Mouse (Mus musculus): ENCODE data around the gene Gnl2.

Gnl2 gene

DNA sequence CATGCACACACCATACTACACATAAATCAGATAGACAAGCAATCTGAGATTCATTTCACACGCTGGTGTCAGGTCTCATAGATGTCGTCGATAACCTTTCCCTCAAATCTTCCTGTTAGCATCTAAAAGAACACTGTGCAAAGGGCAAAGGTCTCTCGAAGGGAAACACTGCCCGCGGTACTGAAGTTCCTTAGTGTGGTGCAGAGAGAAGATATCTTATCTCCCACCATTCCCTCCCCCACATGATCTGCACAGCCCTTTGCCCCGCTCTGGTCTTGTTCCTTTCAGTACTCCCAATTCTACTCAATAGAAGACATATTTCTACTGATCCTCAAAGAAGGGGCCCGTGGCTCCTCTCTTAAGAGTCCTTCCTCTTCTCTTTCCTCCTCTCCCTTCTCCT is 13.4 kb upstream of the Gnl2 start:
- no peak for DNase-seq (ENCODE audit: low spot score in 2 of 2)

DNA sequence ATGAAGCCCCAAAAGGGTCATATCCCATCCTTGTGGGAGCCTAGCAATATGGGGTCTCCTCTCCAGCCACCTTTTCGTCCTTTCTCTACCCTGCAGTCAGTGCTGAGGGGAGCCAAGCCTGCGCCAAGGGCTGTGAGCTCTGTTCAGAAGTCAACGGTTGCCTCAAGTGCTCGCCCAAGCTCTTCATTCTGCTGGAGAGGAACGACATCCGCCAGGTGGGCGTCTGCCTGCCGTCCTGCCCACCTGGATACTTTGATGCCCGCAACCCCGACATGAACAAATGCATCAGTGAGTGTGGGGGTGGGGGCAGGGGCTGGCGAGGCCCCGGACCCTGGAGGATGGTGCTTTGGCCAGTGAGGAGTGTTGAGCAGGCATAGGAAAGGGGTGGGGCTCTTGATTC is 11.5 kb upstream of the Gnl2 start:
- DNase-seq (ENCODE audit: low spot score in 2 of 2): no peak

DNA sequence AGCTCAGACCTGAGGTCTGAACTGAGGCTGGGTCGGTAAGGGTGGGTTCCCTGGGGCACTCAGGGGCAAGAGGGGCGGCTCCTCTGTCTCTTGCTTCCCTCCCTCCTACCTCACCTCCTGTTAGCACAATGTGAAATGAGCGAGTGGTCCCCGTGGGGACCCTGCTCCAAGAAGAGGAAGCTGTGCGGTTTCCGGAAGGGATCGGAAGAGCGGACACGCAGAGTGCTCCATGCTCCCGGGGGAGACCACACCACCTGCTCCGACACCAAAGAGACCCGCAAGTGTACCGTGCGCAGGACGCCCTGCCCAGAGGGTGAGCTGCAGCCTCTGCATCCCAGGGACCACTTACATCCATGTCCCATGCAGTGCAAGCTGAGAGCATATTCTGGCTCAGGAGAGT is 8.9 kb upstream of the Gnl2 start:
- DNase-seq (ENCODE audit: low spot score in 2 of 2): no peak

DNA sequence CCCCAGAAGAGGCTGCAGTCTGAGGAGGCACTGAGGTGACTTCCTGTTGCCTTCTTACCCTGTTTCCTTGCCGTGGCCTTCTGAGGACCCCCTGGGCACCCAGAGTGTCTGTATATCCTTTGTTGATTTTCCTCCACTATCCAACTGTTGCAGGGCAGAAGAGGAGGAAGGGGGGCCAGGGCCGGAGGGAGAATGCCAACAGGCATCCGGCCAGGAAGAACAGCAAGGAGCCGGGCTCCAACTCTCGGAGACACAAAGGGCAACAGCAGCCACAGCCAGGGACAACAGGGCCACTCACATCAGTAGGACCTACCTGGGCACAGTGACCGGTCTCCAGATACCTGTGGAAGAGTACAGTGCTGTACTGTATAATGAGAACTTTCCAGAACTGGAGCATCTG is 8.2 kb upstream of the Gnl2 start:
- no peak for DNase-seq (ENCODE audit: low spot score in 2 of 2)

DNA sequence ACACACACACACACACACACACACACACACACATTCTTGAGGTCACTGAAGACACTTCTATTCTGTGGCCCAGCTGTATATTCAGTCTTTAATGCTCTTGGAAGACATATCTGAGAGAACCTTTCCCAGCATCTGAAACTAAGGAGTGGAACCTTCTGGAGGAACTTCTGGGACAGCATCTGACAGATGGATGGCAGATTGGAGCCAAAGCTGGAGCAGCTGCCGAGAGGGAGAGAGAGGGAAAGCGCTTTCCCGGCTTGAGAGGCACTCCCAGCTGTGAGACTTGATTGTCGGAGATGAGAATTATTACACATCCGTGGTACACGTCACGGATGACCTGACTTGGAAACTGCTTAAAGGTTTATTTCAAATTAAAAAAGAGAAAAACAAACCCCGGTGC is 7.7 kb upstream of the Gnl2 start:
- no peak for DNase-seq (ENCODE audit: low spot score in 2 of 2)

DNA sequence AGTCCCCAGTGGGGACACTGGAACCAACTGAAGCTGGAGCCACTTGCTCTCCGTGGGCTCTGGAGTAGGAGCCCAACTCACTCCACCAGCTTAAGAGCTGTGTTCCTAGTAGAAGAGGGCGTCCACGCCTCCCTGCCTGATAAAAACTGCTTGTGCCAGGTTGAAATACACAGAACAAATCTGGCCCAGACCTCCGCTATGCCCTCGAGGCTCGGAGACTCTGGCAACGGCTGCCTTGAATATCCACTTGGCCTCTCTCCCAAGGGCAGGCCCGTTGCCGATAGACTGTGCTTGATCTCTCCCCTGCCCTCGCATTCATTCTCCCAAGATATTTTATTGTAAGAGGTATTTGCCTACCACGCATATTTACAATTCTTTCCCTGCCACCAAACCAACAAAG is 1.0 kb downstream of the Gnl2 start:
- peak in 1 of 2 experiments; percentile 26 for DNase-seq (ENCODE audit: low spot score in 2 of 2)

DNA sequence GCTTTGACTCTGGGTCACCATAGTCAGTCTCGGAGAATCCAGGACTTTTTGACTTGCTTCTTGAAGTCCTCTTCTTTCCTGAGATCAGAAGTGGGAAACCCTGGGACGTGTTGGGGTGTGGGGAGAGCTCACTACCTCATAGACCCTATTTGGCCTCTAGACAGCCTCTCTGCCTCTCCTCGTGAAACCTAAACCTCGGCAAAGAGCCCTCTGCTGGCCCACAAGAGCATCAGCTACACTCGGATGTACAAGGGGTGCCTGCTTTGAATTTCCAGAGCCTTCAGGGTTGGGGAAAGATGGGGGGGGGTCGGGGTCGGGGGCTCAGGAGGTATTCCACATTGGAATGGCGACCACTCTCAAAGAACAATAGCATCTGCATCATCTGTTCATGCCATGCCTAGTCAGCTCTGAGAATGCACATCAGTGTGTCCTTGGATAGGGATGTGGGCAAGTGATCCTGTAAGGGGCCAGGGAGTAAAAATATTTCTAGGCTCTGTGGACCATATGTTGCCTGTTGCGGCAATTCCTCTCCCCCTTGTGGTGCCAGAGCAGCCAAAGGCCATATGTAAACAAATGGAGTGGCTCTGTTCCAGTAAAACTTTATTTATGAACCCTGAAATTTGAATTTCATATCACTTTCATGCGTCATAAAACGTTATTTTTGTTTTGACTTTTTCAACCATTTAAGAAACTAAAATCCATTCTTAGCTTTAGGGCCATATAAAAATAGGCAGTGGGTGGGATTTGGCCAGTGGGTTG is 4.6 kb downstream of the Gnl2 start:
- no peak for DNase-seq (ENCODE audit: low spot score in 2 of 2)

DNA sequence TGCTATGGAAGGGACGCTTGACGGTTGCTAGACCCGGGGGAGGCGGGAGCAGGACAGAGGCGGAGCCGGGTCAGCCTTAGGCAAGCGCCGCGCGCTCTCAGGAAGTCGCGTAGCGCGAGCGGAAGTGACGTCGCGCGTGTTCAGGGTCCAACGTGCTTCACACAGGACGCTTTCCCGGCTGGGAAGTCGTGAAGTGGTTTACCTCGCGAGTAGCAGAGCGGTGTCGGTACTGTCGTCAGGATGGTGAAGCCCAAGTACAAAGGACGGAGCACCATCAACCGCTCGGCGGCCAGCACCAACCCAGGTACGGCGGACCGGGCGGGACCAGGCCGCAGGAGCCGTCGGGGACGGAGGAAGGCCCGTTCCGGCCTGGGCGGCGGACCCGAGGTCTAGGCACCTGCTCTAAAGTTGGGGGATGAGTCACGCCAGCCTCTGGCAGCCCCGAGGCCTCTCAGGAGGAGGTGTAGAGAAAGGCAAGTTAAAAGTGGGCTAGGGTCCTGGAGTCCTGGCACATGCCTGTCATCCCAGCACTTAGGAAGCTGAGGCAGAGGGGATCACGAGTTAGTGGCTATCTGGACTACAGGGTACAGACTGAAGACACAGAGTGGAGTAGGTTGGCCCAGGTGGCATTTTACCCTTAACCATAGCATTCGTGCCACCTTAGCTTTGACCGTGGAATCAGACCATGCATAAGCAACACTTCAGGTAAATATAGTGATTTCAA is 13.7 kb downstream of the Gnl2 start:
- DNase-seq (ENCODE audit: low spot score in 2 of 2): peak; percentile 87 to 88

DNA sequence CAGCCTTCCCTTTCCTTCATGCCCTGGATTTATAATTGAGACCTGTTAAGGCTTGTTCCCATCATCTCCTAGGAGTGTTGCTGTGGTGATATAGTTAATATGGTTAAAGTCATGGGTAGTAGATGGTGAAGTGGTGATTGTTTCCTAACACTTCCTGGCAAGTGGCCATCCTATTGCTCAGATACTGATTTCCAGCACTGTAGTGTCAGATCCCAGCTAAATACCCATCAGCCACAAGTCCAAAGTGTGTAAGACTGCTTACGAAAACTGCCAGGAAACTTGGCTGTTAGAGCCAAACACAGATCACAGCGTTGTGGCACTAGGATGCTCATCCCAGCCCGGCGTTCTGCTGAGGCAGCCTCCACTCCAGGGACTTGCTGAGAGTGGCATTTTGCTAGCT is 18.0 kb downstream of the Gnl2 start:
- DNase-seq (ENCODE audit: low spot score in 2 of 2): no peak

DNA sequence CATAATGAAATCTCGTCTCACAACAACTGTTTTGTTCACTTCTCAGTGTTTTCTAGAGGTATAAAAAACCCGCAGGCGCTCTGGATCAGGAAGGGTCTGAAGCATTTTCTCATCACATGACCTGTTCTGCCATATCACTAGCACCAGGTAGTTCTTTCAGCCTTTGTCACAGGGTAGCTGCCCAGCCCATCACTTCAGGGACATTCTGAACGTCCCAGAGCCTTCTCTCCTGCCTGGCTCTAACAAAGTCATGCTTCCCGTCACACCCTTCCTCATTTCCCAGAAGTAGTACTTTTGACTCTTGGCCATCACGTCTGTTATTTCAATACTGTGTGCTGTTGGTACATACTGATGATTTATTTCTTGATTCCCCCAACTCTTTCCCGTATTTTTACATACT is 28.1 kb downstream of the Gnl2 start:
- DNase-seq (ENCODE audit: low spot score in 2 of 2): no peak

DNA sequence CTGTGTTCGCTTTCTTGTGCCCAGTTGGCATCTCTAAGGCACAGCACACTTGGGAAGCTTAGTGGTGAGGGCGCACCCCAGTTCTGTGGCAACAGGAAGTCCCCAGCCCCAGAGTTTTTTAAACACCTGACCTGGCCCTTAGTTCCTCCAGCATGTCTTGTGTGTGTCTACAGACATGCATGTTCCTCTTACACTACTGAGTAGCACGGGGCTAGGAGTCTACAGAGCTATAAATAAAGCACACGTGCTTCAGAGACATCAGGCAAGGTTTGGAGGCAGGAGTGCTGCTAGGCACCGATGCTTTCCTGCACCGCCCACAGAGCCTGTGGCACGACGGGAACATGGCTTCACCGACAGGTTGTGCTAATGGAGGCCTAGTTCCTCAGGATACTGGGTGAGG is 39.0 kb downstream of the Gnl2 start:
- DNase-seq (ENCODE audit: low spot score in 2 of 2): no peak

DNA sequence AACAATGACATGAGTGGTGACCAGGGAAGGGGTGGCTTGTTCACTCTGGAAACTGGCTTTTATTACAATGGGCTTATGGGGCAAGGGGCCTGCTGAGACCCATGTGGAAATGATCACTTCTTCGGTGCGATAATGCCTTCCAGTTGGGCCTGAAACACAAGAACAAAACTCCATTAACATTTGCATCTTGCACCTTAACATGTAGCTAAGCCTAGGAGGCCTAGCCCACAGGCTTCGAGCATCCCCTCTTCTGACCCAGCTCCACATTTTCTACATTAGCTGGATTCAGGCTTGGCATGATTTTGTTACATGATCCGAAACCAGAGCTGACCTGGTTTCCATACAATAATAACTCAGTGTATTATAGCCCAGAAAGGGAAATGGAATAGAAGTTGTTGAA is 40.1 kb downstream of the Gnl2 start:
- DNase-seq (ENCODE audit: low spot score in 2 of 2): no peak

DNA sequence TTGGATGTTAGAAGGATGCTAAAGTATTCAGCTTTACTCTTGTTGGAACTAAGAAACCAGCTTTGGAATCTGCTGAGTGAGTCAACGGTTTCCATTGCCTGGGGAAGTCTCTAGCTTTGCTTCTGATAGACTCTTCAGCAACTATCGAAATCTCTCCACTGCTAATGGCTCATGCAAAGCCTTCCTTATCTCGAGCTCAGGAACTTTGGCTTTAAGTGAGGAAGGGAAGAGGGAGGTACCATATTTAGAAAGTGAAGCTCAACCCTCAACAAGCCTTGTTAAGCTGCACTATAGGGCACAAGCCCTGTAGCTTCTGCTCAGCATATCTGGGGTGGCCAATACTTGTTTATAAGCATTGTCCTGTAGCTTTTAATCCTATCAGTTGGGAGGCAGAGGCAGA is 40.9 kb downstream of the Gnl2 start:
- no peak for DNase-seq (ENCODE audit: low spot score in 2 of 2)

DNA sequence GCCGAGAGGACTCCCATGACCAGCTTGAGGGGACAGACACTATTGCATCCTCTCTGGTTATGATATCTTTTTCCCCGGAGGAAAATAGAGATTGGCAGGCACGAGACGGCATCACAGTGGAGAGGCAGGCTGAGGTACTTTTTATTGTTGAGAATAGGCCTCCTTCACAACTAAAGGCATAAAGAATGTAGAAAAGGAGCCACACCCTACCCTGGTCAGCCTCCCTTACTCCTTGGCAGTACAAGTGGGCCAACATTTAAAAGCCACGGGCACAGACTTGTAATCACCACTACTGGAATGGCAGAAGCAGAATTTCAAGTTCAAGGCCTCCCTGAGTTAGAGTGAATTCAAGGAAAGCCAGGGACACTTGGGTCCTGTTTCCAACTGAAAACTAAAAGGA is 41.6 kb downstream of the Gnl2 start:
- no peak for DNase-seq (ENCODE audit: low spot score in 2 of 2)

DNA sequence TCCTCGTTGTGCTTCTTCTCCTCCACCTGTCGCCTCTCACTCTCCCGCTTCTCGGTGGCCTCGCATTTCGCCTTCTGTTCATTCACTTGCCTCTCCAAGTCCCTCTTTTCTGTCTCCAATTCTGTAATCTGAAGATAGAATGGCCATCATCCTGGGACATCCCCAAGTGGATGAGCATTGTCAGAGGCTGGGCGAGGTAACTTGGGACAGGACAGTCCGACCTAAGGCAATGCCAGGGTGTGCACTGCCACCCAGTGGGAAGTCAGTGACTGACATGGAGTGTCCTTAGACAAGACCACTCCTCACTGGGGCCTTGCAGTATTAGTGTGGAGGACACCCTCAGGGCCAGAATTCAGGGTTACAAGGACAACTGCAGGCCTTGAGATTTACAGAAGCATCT is 42.6 kb downstream of the Gnl2 start:
- DNase-seq (ENCODE audit: low spot score in 2 of 2): peak; percentile 11 to 37

DNA sequence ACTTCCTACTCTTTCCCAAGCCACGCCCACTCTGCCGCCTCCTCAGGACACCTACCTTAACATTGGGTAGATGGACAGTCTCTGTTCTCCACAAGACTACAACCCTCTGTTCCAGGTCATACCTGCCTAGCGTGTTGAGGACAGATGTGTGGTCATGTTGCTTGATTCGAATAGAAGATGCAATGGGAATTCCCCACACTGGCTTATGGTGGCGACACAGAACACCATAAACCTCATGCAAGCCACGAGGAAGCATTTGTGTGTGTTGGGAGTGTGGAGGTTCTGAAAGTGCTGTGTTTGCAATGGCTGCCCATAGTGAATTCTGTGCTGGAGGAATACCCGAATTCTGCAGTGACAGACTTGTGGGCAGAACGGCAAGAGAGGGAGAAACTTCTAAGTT is 47.4 kb downstream of the Gnl2 start:
- no peak for DNase-seq (ENCODE audit: low spot score in 2 of 2)

DNA sequence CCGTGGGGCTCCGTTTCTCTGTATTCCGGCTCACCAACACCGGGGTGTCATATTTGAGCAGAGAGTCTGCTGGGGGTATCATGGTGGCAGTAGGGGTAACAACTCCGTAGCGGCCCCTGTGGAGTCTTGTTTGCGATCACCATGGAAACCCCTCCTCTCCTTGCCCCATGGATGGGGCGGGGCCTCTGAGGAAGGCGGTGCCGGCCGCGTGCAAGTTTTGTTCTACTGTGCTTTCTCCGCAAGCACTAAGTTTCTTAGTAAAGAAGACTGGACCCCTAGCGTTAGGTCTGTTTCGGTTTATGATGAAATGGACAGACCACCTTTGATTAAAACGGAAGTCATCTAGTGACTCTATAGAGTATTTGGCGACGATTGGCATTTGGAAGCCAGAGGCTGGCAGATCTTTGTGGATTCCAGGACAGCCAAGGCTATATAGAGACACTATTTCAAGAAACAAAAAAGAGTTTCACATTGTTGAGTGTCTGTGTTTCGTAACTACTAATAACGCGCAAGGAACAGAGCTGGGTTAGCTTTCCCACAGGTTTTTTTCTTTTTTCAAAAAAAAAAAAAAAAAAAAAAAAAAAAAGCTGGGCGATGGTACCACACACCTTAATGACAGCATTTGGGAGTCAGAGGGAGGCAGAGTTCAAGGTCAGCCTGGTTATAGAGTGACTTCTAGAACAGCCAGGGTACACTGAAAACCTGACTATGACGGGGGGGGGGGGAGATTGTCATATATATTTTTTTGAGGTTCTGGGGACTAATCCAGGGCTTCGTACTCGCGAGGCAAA is 49.3 kb downstream of the Gnl2 start, which contains the start of gene Dnali1:
Gene Dnali1 (minus strand): TSS at position 187 of the 791 bp plus-strand sequence.
- peak; percentile 16 to 52 for DNase-seq (ENCODE audit: low spot score in 2 of 2)

DNA sequence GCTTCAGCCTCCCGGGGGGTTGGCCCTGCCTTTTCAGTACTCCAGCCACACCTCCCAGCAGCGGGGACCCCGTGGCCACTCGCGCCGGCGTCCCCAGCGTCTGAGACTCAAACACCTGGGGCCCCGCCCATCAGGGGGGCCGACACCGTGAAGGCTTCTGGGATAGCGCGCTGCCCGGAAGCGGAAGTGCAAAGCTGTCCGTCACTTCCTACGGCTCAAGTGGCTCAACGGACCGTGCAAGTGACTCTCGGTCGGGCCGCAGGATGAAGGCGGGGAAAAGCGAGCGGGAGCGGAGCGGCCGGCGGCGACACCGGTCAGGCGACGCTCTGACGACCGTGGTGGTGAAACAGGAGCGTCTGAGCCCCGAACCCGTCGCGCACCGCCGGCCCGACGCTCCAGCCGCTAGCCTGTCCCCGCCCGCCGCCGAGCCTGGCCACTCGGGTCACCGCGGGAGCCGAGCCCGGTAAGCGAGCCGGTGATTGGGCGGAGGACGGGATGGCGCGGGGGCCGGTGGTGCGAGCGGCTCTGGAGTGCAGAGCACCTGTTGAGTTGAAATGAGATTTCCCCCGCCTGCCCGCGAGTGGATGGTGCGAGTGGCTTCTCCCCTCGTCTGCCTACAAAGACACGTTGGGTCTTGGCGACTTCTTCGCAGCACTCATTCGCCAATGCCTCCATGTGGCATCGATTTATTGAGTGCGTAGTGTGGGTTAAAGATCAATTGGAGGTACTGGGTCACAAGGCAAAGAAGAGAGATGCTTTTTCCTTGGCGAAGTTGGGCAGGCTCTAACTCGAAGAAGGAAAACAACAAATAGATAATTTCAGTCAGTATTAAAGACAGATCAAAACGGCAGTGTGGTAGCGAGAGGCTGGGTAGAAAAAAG is 50.3 kb downstream of the Gnl2 start, which contains the start of gene Snip1:
Gene Snip1 (plus strand): TSS at position 183 of the 881 bp plus-strand sequence.
- DNase-seq (ENCODE audit: low spot score in 2 of 2): peak; percentile 91 to 95

DNA sequence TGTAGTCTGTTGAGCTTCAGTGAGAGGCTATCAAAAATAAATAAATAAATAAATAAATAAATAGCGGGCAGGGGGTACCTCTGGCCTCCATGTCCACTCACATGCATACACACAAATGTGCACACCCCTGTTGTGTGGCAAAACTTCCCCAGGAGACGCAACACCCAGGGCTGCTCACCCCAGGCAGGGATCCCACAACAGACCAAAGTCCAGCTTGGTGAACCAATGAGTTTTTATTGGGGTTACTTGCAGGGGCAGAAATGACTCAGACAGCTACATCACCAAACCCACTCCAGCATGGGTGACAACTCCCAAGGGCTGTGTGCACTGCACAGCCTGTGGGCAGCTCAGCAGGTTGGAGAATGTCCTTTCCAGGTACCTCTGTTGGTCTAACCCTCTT is 61.3 kb downstream of the Gnl2 start:
- DNase-seq (ENCODE audit: low spot score in 2 of 2): no peak

DNA sequence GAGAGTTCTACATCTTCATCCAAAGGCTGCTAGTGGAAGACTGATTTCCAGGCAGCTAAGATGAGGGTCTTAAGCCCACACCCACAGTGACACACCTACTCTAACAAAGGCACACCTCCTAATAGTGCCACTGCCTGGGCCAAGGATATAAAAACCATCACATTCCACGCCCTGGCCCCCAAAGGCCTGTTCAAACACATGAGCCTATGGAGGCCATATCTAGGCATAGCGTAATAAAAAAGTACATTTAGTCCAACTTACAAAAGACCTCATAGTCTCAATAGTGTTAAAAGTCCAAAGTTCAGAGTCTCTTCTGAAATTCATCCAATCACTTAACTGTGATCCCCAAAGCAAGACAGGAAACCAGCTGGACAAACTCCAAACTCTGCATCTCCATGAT is 62.3 kb downstream of the Gnl2 start:
- no peak for DNase-seq (ENCODE audit: low spot score in 2 of 2)
